Mouse (Mus musculus): ENCODE measurements around the gene Mpeg1. TPM values are rescaled to one million over a fixed set of nuclear protein-coding genes. Genes with fewer than 3 reads are reported as not detected.

Mpeg1 gene
- total RNA-seq, 2 experiments from 2014 or later: 543 to 1,137 TPM

DNA sequence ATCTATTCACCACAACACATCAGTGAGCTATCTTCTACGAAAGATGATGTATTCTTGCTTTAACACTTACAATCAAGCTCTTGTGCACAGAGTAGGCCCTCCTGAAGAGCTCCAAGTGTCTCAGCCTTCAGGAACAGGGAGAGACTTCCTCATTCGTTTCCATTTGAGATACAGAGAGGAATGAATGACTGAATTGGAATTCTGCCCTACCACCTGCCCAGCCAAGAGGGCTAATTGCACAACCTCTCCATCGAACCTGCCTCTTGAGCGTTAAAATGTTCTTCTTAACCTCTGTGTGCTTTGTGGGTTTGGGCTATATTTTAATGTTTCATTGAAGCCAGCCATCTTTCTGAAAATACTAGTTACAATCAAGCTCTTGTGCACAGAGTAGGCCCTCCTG lies 4.1 kb downstream of the Mpeg1 start:
- no peak for ATAC-seq (ENCODE audit: poor library complexity, severe bottlenecking)

DNA sequence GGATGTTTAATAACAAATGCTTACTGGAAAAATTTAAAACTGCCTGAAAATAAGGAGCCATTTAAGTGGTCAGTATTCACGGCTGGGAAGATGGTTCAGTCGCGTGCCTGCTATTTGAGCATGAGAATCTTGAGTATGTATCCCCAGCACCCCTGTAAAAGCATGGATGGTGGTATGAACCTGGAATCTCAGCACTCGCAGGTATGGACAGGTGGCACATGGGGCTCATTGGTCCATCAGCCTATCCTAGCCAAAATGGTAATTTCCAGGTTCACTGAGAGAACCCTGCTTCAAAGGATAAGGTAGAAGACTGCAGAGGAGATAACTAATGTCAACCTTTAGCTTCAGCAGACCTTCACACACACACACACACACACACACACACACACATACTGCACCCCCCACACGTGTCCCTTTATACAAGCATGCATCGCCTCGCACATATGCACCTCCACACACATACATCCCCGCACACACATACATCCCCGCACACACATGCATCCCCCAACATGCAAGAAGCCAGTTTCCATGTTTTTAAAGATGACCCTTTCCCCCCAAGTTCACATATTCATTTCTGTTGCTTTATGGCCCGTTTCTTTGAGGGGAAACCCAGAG lies 5.1 kb downstream of the Mpeg1 start:
- no peak for ATAC-seq (ENCODE audit: poor library complexity, severe bottlenecking)

DNA sequence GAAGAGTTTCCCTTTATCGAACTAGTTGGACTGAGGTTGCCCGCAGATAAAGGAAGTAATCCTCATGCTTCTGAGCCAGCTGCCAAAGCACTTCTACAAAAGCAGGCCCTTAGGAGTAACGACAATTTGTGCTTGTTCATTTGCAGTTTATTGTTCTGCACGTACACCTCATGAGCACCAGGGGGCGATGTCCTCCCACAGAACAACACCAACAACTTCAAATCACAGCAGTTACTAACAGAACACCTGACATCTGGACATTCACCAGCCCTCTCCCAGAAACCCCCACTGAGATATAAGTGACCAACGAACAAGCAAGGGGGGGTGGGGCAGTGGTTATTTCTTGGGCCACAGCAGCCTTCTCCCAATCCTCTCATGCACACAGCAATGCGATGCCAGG lies 5.6 kb downstream of the Mpeg1 start:
- ATAC-seq (ENCODE audit: poor library complexity, severe bottlenecking): peak; percentile 63

DNA sequence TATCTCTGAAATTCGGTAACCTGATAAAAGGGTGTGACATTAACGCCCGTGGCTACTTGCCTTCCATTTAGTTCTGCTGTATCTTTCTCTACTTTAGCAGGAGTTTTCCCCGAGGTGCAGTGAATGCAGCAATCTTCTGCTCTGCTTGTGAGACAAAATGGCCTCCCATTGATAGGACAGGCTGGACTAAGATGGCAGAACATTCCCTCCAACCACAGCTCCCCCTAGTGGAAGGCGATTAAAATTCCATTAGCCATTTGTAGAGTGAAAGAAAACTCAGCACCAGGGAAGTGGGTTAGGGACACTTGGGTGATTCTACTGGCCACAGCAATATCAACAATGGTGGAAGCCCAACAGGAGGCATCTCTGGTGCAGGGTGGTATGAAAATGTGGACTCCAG lies 6.9 kb downstream of the Mpeg1 start:
- ATAC-seq (ENCODE audit: poor library complexity, severe bottlenecking): peak; percentile 20

DNA sequence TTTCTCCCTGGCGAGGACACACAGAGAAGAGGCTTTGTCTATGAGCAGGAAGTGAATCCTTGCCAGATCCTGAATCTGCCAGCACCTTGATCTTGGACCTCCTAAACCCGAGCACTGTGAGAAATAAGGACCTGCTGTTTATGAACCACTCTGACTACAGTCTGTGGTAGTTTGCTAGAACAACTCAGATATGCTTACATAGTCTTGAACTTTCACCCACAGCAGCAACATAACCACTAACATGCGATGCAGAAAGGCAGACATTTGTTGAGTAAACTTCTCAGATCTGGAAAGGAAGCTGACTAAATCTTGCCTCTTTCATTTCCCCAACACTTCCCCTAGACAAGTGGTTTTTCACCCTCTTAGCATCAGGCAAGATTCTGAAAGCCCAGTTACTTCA lies 11.3 kb downstream of the Mpeg1 start:
- peak; percentile 27 for ATAC-seq (ENCODE audit: poor library complexity, severe bottlenecking)

DNA sequence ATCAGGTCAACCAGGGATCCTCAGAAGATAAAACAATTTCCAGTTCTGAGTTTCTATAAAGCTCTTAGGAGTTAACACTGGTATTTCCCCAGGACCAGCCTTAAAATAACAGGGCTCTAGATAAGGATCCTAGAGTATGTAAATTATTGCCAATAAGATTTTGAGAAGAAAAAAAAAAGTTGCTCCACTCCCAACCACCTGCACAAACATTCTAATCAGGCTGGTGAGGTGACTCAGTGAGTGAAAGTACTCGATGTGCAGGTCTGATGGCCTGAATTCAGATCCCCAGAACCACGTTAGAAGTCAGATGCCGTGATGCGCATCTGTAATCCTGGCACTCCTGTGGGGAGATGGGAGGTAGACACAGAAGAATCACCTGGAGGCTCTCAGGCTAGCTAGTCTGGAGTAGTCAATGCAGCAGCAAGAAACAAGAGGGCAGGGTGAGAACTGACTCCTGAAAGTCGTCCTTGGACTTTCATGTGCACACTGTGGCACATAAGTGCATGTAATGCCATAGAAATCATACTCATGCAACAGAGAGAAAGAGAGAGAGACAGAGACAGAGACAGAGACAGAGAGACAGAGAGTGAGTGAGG lies 11.9 kb downstream of the Mpeg1 start:
- no peak for ATAC-seq (ENCODE audit: poor library complexity, severe bottlenecking)

DNA sequence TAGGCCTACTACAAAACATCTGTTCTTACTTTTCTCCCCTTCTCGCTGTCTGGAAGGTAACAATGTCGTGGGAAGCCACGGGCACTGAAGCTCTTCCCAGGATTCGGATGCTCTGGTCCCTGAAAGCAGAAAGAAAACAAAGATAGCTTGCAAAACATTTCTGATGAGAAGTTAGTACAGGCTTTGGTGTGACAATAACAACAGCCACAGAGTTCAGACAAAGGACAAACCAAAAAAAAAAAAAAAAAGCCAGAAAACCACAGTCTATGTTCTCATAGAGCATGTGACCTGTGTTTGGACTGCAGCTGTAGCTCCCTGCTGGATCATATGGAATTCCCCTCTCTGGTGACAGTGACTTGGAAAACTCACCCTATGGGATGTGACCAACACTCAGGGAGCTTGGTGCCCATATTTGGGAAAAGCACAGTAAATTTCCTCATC lies 12.6 kb downstream of the Mpeg1 start:
- ATAC-seq (ENCODE audit: poor library complexity, severe bottlenecking): peak; percentile 55

DNA sequence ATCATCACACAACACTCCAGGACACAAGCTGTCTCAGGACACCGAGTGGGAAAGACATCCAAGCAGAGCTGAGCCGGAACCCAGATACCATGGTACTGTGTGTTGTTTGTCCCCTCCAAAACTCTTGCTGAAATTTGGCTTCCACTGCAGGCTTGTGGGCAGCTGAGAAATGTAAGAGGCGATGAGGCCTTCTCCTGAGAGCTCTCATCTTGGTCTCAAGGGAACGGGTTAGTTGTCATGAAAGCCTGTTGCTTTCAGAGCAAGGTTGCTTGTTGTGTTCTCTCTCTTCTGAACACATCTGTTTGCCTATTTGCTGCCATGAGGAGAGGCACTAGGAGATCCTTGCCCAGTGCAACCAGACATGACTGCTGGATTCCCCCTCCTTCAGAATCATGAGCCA lies 13.4 kb downstream of the Mpeg1 start:
- no peak for ATAC-seq (ENCODE audit: poor library complexity, severe bottlenecking)

DNA sequence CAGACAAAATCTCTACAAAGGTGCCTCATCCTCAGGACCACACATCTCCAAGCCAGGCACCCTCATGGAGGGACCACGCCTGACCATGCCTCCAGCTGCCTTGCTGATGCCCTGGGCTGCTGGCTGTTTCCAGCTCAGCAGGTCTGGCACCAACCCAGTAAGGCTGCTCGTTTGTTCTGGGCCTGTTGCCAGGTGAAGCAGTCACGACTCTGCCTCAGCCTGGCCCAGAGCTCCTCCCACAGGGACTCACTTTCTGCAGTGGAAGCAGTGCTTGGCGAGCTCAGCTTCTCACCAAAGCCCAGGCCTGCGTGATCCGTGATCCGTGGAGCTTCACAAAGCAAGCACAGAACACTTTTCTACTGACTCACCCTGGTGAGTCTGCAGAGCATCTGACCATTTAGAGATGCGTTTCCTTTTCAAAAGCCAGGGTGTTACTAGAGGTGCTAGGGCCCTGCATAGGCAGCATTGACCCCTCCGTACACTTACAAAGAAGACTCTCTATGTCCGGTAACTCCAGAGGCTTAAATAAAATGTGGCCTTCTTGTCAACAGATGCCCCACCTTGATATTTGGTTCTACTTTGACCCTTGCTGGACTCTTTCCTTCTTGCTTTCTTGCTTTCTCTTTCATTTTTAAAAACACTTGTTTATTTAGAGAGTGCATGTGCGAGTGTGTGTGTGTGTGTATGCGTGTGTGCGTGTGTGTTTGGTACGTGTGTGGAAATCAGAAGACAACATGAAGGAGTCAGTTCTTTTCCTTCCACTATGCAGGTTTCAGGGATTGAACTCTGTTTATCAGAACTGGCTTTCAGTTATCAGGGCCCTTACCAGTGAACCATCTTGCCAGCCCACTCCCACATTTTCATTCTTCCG lies 15.0 kb downstream of the Mpeg1 start:
- peak; percentile 43 for ATAC-seq (ENCODE audit: poor library complexity, severe bottlenecking)

DNA sequence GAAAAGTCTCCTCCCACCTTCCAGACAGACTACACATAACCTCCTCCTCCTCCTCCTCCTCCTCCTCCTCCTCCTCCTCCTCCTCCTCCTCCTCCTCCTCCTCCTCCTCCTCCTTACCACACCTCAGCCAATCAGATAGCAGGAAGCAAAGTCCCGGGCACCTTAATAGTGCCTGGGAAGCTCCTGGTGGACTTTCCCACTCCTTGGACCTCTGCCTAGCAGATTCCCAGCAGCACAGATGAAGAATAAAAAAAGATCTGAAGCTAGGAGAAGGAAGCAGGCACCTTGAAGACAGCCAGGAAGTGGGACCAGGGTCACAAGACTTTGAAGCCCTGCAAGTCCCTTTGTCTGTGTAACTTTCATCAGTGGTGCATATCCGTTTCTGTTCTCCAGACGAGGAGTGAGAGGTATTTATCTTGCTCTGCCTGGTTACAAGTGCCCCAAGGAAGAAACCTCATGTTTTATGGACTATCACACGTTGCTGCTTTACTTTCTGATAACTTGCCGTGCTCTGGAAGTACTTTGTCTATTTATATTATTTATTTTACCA lies 16.2 kb downstream of the Mpeg1 start:
- no peak for ATAC-seq (ENCODE audit: poor library complexity, severe bottlenecking)

DNA sequence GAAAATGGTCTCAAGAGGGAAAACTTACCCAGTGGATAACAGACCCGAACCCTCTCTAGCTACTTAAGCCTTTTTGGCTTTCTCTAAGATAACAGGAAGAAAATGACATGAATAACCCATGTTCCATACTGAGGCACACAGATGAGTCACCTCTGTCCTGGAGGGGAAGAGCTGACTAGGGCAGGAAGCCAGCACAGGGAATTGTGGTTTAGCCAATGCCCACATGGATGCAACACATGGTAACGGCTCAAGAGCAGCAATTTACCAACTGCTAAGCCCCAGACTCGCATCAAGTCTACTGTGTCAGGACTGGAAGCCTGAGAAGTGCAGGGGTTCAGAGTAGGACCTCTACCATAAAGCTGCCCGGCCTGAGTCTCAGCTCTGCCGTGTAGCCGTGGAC lies 17.8 kb downstream of the Mpeg1 start:
- peak; percentile 70 for ATAC-seq (ENCODE audit: poor library complexity, severe bottlenecking)

DNA sequence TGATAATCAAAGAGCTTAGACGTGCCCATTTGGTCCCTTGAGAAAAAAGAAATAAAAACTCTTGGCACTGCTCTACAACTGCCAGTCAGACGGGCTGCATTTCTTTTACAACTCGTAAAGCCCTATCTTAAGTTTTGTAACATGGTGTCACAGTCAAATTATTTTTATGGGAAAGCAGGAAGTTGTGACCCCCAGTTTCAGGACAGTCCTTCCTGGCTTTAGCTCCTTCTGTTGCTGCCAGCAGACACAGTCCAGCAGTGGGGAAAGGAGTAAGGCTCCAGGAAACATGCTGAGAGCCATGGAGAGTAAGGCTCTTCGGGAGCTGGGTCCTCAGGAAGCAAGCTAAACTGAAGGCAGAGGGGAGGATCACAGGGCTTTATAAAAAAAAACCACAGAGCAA lies 23.2 kb downstream of the Mpeg1 start:
- ATAC-seq (ENCODE audit: poor library complexity, severe bottlenecking): no peak

DNA sequence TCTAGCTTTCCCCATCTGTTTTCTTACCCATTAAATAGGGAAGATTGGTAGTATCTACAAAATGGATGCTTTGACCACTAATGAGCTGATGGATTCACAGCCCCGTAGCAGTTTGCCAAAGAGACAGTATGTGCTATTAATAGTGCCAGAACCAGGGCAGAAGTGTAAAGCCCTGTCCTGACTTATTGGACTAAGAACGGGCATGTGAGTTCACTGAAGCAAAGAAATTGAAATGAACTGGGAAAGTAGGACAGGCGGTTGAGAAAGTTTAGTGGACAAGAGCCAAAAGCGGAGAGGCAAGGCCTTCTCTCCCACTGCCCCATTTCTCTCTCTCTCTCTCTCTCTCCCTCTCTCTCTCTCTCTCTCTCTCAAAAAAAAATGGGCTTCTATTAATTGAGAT lies 23.6 kb downstream of the Mpeg1 start:
- no peak for ATAC-seq (ENCODE audit: poor library complexity, severe bottlenecking)

DNA sequence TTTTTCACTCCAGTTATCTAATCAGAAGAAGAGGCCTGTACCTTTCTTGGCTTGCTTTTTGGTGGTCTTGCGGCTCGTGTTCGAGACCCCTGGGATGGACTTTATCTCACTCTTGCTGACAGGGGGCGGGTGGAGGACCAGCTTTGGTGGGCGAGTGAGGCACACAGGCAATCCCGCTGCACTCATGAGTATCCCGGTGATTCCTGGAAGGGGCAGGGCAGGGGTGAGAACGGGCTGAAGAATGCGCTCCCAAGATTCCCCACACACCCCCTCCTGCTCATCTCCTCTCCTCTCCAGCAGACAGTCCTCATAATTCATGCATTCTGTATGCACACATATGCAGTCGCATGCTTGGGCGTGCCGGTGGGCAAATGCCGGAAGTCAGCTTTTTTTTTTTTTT lies 24.6 kb downstream of the Mpeg1 start:
- ATAC-seq (ENCODE audit: poor library complexity, severe bottlenecking): no peak

DNA sequence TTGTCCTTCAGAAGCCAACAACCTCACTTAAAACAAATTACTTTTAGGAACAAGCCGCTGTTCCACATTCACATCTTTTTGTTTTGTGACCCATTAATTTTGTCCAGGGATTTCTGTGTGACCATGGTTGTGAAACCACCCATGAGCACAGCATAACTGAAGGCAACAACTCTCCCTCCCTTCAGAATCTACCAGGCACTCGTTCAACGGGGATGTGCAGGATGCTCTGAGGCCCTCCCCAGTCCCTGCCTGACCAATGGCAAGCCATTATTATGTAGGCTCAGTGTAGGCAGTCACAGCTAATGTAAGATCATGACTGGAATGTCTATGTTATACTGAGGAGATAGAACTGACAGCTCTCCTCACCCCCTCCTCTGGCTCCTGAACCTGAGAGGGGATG lies 25.1 kb downstream of the Mpeg1 start:
- ATAC-seq (ENCODE audit: poor library complexity, severe bottlenecking): no peak

DNA sequence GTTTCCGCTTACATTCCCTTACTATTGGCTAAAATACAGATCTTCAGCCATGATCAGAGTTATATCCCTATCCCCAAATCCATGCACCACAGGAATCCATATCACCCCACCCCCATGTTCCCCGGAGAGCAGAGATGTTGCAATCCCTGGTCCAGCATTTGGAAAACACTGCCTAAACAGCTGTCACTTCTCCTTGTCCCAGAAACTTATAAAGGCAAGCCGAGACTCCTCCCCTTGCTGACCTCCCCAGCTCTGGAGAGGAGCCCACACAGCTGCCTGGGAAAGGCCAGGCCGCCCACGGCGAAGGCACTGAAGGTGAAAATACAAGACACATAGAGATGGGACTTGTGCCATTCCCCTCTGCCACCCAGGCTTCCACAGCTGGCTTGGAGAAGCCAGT lies 26.3 kb downstream of the Mpeg1 start:
- no peak for ATAC-seq (ENCODE audit: poor library complexity, severe bottlenecking)

DNA sequence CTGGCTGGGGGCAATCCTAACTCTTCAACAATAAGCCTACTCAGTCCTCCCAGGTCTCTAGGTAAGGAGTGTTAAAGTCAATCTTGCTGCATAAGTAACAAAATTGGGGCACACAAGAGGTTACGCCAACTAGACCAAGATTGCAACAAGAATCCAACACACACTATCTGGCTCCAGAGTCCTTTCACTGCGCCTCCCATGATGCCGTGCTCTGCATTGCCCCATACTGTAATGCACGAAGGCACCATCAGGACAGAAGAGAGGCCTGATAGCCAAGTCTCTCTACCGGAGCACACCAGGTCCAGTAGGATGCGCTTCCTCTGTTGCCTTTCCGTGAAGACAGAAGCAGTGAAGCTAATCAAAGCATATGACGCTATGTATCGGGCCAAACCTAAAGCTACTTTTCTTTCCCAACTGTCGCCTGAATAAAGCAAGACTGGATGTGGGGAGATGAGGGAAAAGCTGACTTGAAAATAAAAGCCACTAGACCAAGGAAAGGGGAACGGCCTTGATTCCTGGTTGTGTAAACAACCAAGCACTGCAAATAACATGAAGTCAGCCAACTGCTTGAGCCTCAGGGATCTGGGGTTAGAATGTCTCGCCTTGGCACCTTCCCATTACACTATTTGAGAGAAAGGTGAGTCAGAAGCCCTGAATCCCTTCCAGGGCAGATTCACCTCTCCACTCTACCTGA lies 27.1 kb downstream of the Mpeg1 start:
- ATAC-seq (ENCODE audit: poor library complexity, severe bottlenecking): peak; percentile 22

DNA sequence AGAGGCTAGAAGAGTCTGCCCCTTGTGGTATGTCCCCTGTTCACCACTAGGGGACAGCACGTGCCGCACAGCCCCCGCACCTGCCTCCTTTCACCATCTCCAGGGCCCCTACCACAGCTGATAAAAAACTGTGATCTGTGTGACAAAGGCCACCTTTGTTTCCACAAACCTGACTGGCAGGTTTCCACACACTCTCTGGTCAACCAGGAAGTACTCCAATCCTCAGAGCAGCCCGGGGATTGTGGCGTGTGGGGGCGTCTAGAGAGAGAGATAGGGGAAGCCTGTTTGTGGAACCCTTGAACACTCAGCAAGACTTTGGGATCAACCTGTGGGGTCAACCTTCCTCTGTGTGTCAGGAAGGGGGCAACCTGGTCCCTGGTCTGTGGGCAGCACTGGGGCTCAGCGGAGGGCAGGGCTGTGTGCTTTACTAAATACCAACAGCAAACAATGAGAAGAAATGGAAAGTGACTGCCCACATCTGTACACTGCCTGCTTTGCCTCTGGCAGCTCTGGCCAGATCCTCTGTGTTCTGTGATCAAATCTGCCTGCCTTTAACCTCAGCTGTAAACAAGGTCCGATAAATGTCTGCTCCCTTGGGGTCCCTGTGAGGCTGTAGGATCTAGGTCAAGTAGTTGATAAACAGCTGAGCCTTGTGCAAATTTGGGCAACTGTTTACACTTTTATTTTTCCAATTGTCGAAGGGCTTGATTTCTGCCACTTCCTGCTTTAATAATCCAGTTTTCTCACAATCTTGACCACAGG lies 27.8 kb downstream of the Mpeg1 start:
- ATAC-seq (ENCODE audit: poor library complexity, severe bottlenecking): peak; percentile 81

DNA sequence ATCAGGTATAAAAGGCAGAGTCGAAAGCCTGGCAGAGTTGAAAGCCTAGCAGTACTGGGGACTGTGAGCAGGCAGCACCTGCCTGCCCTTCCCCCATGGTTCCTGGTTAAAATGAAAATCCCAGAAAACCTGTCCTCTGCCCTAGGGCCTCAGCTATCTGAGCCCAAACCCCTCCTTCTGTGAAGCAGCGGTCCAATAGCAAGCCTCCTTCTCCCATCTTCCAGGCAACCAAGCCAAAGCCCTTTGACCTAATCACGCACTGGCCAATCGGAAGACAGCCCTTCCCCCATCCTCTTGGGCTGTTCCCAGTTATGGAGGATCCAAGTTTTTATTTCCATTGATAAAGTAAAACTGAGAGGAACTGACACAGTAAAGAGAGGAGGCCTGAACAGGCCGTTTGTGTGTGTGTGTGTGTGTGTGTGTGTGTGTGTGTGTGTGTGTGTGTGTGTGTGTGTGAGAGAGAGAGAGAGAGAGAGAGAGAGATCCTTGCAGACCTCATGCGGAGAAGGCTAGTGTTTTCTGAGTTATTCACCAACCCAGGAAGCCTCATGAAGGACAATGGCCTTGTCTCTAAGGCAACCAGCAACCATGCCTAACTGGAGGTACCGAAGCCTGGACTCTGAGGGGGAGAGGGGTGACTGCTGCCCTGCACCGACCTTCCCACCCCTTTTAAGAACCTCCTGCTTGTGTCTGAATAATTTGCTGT lies 28.5 kb downstream of the Mpeg1 start:
- ATAC-seq (ENCODE audit: poor library complexity, severe bottlenecking): no peak

Data from megakaryocyte, adult 5-6 weeks (primary cell).